Mouse (Mus musculus): ENCODE measurements around the gene Slc39a11. TPM values are rescaled to one million over a fixed set of nuclear protein-coding genes. Genes with fewer than 3 reads are reported as not detected.

Slc39a11 gene
- polyA plus RNA-seq, 1 experiment from 2014 or later, result 26.2 TPM

GRCm38 (mm10) chr11:113417948-113418347, 231.9 kb downstream of the Slc39a11 start:
- no peak overlapping the region for H3K27ac ChIP-seq (ENCODE audit: low read length)
- 83% methylated on average over 4 of the region's 4 CpGs for WGBS
- no peak overlapping the region for H3K4me3 ChIP-seq (ENCODE audit: low read length)
- no peaks in the 10 kb centered on the region for H3K27me3 ChIP-seq (ENCODE audit: control insufficient read depth, insufficient read depth, low read depth, low read length)
- no peak overlapping the region for H3K9ac ChIP-seq (ENCODE audit: low read length)
- ATAC-seq (ENCODE audit: low read depth), result no peak
- H3K9me3 ChIP-seq (ENCODE audit: control insufficient read depth, low read length), result no peaks in the 10 kb centered on the region
- no peaks in the 10 kb centered on the region for H3K36me3 ChIP-seq (ENCODE audit: control insufficient read depth, insufficient read depth, low read length)
- H3K4me1 ChIP-seq (replicated peaks; ENCODE audit: control insufficient read depth, insufficient read depth, low read length), result no peaks in the 10 kb centered on the region
- no peak overlapping the region for H3K4me2 ChIP-seq (ENCODE audit: low read depth, low read length)

- WGBS, result 93% methylated on average over 4 of the region's 4 CpGs
- ATAC-seq (ENCODE audit: low read depth), result no peak
- no peaks in the 10 kb centered on the region for H3K4me1 ChIP-seq (replicated peaks; ENCODE audit: control insufficient read depth, insufficient read depth, low read length)
- H3K4me3 ChIP-seq (ENCODE audit: low read length), result no peak overlapping the region
- no peaks in the 10 kb centered on the region for H3K9me3 ChIP-seq (ENCODE audit: control insufficient read depth, low read length)
- H3K27ac ChIP-seq (ENCODE audit: low read length), result no peak overlapping the region
- H3K4me2 ChIP-seq (ENCODE audit: low read depth, low read length), result no peak overlapping the region
- H3K36me3 ChIP-seq (ENCODE audit: control insufficient read depth, insufficient read depth, low read length), result no peaks in the 10 kb centered on the region
- H3K9ac ChIP-seq (ENCODE audit: low read length), result no peak overlapping the region
- no peaks in the 10 kb centered on the region for H3K27me3 ChIP-seq (ENCODE audit: control insufficient read depth, insufficient read depth, low read depth, low read length)
Observed at GRCm38 (mm10) chr11:113412545-113412944, 237.3 kb downstream of the Slc39a11 start.

DNA sequence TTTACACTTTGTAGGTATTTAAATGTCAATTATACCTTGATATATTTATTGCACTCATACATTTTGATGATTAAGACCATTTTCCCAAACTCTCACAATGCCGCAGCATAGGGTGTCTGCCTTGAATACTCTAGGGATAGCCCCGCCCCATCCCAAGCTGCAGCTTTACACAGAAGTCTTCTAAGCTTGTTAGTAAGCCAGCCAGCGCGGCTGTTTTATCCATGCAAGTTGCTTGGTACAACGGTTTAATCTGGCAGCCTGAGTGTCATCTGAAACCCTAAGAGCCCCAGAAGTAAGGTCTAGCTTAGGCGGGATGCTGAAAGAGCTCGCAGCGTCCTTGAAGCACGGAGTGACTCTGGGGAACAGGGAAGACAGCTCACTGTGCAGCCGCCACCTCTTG, 238.1 kb downstream of the Slc39a11 start:
- Histone ChIP-seq H3K27me3 (ENCODE audit: control insufficient read depth, insufficient read depth, low read depth, low read length) (no peaks in the 10 kb centered on the region), H3K4me2 (ENCODE audit: low read depth, low read length) (no peak overlapping the region), H3K27ac (ENCODE audit: low read length) (no peak overlapping the region), H3K36me3 (ENCODE audit: control insufficient read depth, insufficient read depth, low read length) (no peaks in the 10 kb centered on the region), H3K9ac (ENCODE audit: low read length) (no peak overlapping the region), H3K4me3 (ENCODE audit: low read length) (no peak overlapping the region), H3K4me1 (replicated peaks; ENCODE audit: control insufficient read depth, insufficient read depth, low read length) (no peaks in the 10 kb centered on the region), H3K9me3 (ENCODE audit: control insufficient read depth, low read length) (no peaks in the 10 kb centered on the region)
- ATAC-seq (ENCODE audit: low read depth), result no peak
- WGBS, result 64% methylated on average over 10 of the region's 10 CpGs

DNA sequence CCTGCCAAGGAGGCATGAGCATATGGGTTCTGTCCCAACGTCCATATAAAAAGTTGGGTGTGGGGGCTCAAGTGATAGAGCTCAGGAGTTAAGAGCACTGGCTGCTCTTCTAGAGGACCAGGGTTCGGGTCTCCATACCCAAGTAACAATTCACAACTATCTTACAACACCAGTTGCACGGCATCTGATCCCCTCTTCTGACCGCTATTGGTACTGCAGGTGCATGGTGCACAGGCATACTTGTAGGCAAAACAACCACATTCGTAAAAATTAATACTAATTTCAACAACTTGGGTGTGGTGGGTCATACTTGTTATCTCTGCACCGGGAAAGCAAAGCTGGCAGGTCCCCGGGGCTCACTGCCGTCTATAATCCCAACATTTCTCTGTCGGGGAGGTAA, 240.8 kb downstream of the Slc39a11 start:
- H3K4me2 ChIP-seq (ENCODE audit: low read depth, low read length), result no peak overlapping the region
- H3K9me3 ChIP-seq (ENCODE audit: control insufficient read depth, low read length), result no peaks in the 10 kb centered on the region
- WGBS, result 84% methylated on average over 9 of the region's 9 CpGs
- H3K27me3 ChIP-seq (ENCODE audit: control insufficient read depth, insufficient read depth, low read depth, low read length), result no peaks in the 10 kb centered on the region
- ATAC-seq (ENCODE audit: low read depth), result no peak
- H3K4me1 ChIP-seq (replicated peaks; ENCODE audit: control insufficient read depth, insufficient read depth, low read length), result no peaks in the 10 kb centered on the region
- H3K9ac ChIP-seq (ENCODE audit: low read length), result no peak overlapping the region
- H3K27ac ChIP-seq (ENCODE audit: low read length), result no peak overlapping the region
- no peaks in the 10 kb centered on the region for H3K36me3 ChIP-seq (ENCODE audit: control insufficient read depth, insufficient read depth, low read length)
- no peak overlapping the region for H3K4me3 ChIP-seq (ENCODE audit: low read length)

GRCm38 (mm10) chr11:113407474-113407873, 242.4 kb downstream of the Slc39a11 start:
- Histone ChIP-seq H3K4me2 (ENCODE audit: low read depth, low read length) (no peak overlapping the region), H3K9ac (ENCODE audit: low read length) (no peak overlapping the region), H3K27ac (ENCODE audit: low read length) (no peak overlapping the region), H3K36me3 (ENCODE audit: control insufficient read depth, insufficient read depth, low read length) (no peaks in the 10 kb centered on the region), H3K4me3 (ENCODE audit: low read length) (no peak overlapping the region), H3K4me1 (replicated peaks; ENCODE audit: control insufficient read depth, insufficient read depth, low read length) (no peaks in the 10 kb centered on the region), H3K27me3 (ENCODE audit: control insufficient read depth, insufficient read depth, low read depth, low read length) (no peaks in the 10 kb centered on the region), H3K9me3 (ENCODE audit: control insufficient read depth, low read length) (no peaks in the 10 kb centered on the region)
- no peak for ATAC-seq (ENCODE audit: low read depth)
- WGBS, result 97% methylated on average over 4 of the region's 4 CpGs

GRCm38 (mm10) chr11:113400868-113401267, 249.0 kb downstream of the Slc39a11 start:
- 94% methylated on average over 4 of the region's 4 CpGs for WGBS

GRCm38 (mm10) chr11:113399601-113400000, 250.3 kb downstream of the Slc39a11 start:
- H3K9ac ChIP-seq (ENCODE audit: low read length), result no peak overlapping the region
- no peaks in the 10 kb centered on the region for H3K27me3 ChIP-seq (ENCODE audit: control insufficient read depth, insufficient read depth, low read depth, low read length)
- no peak overlapping the region for H3K4me3 ChIP-seq (ENCODE audit: low read length)
- no peaks in the 10 kb centered on the region for H3K4me1 ChIP-seq (replicated peaks; ENCODE audit: control insufficient read depth, insufficient read depth, low read length)
- WGBS, result 71% methylated on average over 11 of the region's 11 CpGs
- H3K4me2 ChIP-seq (ENCODE audit: low read depth, low read length), result no peak overlapping the region
- no peak overlapping the region for H3K27ac ChIP-seq (ENCODE audit: low read length)
- no peak for ATAC-seq (ENCODE audit: low read depth)
- no peaks in the 10 kb centered on the region for H3K36me3 ChIP-seq (ENCODE audit: control insufficient read depth, insufficient read depth, low read length)
- H3K9me3 ChIP-seq (ENCODE audit: control insufficient read depth, low read length), result peaks cover 16% of the 10 kb centered on the region

More at GRCm38 (mm10) chr11:113400868-113401267, 249.0 kb downstream of the Slc39a11 start:
- H3K9me3 ChIP-seq (ENCODE audit: control insufficient read depth, low read length), result peaks cover 16% of the 10 kb centered on the region
- no peaks in the 10 kb centered on the region for H3K36me3 ChIP-seq (ENCODE audit: control insufficient read depth, insufficient read depth, low read length)
- H3K4me1 ChIP-seq (replicated peaks; ENCODE audit: control insufficient read depth, insufficient read depth, low read length), result no peaks in the 10 kb centered on the region
- no peak overlapping the region for H3K27ac ChIP-seq (ENCODE audit: low read length)
- no peak overlapping the region for H3K4me3 ChIP-seq (ENCODE audit: low read length)
- ATAC-seq (ENCODE audit: low read depth), result no peak
- H3K27me3 ChIP-seq (ENCODE audit: control insufficient read depth, insufficient read depth, low read depth, low read length), result no peaks in the 10 kb centered on the region
- H3K4me2 ChIP-seq (ENCODE audit: low read depth, low read length), result no peak overlapping the region
- H3K9ac ChIP-seq (ENCODE audit: low read length), result no peak overlapping the region

GRCm38 (mm10) chr11:113397394-113397793, 252.5 kb downstream of the Slc39a11 start:
- no peak for ATAC-seq (ENCODE audit: low read depth)
- WGBS, result 67% methylated on average over 1 of the region's 1 CpGs
- H3K36me3 ChIP-seq (ENCODE audit: control insufficient read depth, insufficient read depth, low read length), result no peaks in the 10 kb centered on the region
- no peaks in the 10 kb centered on the region for H3K27me3 ChIP-seq (ENCODE audit: control insufficient read depth, insufficient read depth, low read depth, low read length)
- H3K9ac ChIP-seq (ENCODE audit: low read length), result no peak overlapping the region
- H3K9me3 ChIP-seq (ENCODE audit: control insufficient read depth, low read length), result peaks cover 16% of the 10 kb centered on the region
- no peak overlapping the region for H3K4me3 ChIP-seq (ENCODE audit: low read length)
- H3K4me2 ChIP-seq (ENCODE audit: low read depth, low read length), result no peak overlapping the region
- H3K27ac ChIP-seq (ENCODE audit: low read length), result no peak overlapping the region
- no peaks in the 10 kb centered on the region for H3K4me1 ChIP-seq (replicated peaks; ENCODE audit: control insufficient read depth, insufficient read depth, low read length)

- Histone ChIP-seq H3K36me3 (ENCODE audit: control insufficient read depth, insufficient read depth, low read length) (no peaks in the 10 kb centered on the region), H3K4me3 (ENCODE audit: low read length) (no peak overlapping the region), H3K27ac (ENCODE audit: low read length) (no peak overlapping the region), H3K27me3 (ENCODE audit: control insufficient read depth, insufficient read depth, low read depth, low read length) (no peaks in the 10 kb centered on the region), H3K4me1 (replicated peaks; ENCODE audit: control insufficient read depth, insufficient read depth, low read length) (no peaks in the 10 kb centered on the region), H3K4me2 (ENCODE audit: low read depth, low read length) (no peak overlapping the region), H3K9ac (ENCODE audit: low read length) (no peak overlapping the region), H3K9me3 (ENCODE audit: control insufficient read depth, low read length) (peaks cover 10% of the 10 kb centered on the region)
- WGBS, result 65% methylated on average over 23 of the region's 23 CpGs
- ATAC-seq (ENCODE audit: low read depth), result no peak
Observed at GRCm38 (mm10) chr11:113393366-113394150, 256.3 kb downstream of the Slc39a11 start.

Measured in lung, embryonic 16.5 days (tissue).